Mouse (Mus musculus) granulocyte monocyte progenitor cell, adult 5-6 weeks (primary cell): ENCODE data around the gene Gnptab. TPM values are rescaled to one million over a fixed set of nuclear protein-coding genes. Genes with fewer than 3 reads are reported as not detected.
"Not testable (repeated sequence)": the region's sequence is repeated elsewhere in the genome, so short reads cannot be mapped to it uniquely, and the experiment has no call there.

ENCODE experiments used
- ATAC-seq: replicated peaks from 2 replicates; pipeline ENCODE4 v1.8.0; 2016; ENCODE audit warnings: mild to moderate bottlenecking, moderate TSS enrichment, inconsistent platforms; ENCODE audit not compliant: poor library complexity, severe bottlenecking
- total RNA-seq, 2 experiments: library from RNA; stranded (forward) in 1 of 2; stranded (reverse) in 1 of 2; fragments of 200-712, 200-1000 nt in 1 of 2; fragments of >200 nt in 1 of 2; fragmentation: Nextera tagmentation in 1 of 2; gene quantifications; 2 replicates each; pipeline ENCODE4 v1.2.3; 2014 to 2017

Gnptab gene
- total RNA-seq, 2 experiments from 2014 or later, result 62.9 to 85.2 TPM

DNA sequence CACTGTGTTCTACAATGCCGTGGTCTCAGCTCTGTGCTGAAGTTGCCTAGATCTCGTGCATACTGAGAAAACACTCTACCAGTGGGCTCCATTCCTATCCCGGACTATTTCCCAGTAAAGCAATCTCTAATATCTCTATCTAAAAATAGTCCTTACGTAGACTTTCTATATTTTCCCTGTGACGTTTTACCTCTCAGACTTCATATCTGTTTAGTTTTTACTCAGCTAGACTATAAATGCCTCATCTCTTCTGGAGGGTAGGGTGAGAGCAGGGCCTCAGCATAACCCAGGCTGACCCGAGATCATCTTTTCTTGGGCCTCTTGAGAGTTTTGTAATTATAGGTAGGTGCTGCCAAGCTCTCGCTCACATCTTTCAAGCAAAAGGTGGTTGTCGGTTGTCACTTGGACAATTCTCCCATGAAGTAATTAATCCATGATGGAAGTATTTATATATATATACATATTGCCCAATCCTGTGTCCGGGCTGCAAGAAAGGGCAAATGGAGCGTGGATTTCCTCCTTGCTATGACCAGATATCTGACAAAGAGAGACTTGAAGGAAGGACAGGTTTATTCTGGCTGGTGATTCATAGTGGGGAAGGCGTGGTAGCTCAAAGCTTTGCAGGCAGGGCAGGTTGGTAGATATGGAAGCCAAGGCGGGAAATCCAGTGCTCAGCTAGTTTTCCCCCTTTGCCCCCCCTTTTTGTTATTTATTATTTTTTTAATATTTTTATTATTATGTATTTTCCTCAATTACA lies 29.1 kb downstream of the Gnptab start:
- no peak for ATAC-seq

DNA sequence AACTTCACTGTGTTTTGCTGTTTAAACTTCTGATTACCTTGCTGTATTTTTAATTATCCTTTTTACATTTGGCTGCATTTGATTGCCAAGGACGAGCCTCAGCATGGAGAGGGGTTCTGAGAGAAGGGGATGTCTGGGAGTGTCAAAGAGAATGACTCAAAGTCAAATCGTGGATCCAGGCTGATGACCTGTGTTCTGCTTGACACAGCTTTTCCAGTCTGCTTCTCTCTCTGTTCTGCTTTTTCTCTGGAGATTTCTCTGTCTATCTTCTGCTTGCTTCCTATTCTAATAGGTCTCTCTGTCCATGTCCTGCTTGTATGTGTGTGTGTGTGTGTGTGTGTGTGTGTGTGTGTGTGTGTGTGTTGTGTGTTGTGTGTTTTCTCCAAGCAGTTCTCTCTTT lies 30.8 kb downstream of the Gnptab start:
- ATAC-seq, result peak; percentile 46

DNA sequence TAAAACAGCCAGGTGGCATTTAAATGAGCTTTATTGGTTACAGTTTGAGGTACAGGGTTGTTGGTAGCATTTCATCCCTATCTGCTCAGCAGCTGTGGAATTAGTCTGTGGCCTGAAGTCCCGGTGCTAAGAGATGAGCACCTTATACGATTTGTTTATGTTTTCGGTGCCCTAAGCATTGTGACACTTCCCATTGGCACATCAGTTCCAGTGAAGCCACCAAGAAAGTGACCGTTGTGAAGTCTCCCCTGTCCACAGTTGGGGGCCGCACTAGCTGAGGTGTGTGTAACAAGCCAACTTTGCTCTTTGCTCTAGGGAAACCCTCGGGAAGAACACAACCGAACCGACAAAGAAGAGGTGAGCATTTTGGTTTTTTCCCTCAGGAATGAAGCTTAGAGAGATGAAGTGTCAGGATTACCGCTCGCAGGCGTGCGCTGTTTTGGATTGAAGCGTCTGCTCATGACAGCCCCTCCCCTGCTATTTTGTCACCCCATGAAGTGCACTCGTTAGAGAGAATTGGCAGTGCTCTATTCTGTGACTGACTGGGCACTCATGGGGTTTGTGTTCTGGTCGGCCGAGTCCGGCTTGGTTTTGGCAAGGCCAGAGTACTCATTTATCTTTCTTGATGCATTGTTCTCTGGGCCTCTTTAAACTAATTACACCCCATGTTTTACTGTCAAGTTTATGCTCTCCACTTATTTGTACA lies 33.5 kb downstream of the Gnptab start:
- ATAC-seq, result peak; percentile 36

DNA sequence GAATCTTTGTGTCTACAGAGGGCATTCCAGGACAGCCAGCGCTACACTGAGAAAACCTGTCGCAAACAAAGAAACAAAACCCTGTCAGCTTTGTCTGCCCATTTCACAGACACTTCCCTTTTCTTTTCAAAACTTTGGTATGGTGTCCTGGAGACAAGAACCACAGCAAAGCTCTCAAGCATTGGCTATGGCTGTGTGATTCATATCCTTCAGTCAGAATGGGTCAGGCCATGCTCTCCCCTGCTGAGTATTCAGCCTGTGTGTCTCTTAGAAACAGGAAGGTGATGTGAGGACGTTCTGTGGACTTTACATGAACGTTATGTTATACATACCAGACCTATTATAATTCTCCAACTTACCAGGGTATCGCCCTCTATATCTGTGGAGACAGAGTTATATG lies 38.8 kb downstream of the Gnptab start:
- ATAC-seq, result peak; percentile 81

DNA sequence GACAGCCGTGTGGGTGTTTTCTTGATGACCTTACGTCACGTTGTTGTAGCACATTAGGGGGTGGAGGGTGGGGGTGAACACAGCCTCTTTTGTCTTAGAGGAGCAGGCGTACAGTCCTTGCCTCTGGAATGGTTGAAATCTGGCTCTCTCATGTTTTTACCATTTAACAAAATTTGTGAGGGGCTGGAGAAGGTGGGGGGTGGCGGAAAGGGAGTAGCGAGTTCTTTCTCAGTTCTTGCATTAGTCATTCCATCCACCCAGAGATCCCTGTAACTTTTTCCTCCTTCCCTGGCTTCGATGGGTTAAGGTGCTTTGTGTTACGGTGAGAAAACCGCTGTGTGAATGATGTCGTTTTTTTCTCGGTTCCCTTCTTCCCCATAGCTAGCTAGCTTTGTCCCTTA lies 41.2 kb downstream of the Gnptab start:
- ATAC-seq, result peak; percentile 17

DNA sequence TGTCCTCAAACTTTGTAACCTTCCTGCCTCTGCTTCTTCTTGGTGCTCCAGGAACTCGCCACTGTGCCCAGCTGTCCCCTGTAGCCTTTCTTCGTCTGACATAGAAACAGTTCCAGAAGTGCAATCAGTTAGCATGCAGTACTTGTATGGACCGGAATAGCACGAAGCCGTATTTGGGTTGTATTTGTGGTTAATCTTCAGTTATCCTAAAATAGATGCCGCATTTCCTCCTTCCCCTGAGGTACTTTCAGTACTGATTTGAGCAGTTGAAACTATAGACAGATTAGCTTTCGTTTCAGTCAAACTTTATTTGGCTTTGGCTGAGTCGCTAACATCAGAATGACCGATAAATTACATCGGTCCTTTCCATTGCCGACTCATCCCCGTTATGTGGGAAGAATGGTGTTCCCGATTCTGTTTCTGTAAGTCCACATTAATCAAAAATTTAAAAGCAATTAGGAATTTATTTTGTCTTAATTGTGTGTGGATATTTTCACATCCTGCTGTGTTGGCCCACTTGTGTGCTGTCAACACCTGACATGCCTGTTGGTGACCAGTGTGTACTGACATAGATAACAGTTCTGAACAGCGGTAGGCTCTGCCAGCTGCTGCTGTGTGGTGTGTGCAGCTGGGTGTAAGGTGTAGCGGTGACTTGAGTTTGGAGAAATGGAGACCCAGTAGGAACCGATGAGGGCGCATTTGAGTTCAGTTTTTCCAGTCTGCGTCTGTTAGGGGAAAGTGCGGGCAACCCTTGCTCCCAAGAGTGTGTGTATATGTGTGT lies 41.9 kb downstream of the Gnptab start:
- peak; percentile 54 for ATAC-seq

DNA sequence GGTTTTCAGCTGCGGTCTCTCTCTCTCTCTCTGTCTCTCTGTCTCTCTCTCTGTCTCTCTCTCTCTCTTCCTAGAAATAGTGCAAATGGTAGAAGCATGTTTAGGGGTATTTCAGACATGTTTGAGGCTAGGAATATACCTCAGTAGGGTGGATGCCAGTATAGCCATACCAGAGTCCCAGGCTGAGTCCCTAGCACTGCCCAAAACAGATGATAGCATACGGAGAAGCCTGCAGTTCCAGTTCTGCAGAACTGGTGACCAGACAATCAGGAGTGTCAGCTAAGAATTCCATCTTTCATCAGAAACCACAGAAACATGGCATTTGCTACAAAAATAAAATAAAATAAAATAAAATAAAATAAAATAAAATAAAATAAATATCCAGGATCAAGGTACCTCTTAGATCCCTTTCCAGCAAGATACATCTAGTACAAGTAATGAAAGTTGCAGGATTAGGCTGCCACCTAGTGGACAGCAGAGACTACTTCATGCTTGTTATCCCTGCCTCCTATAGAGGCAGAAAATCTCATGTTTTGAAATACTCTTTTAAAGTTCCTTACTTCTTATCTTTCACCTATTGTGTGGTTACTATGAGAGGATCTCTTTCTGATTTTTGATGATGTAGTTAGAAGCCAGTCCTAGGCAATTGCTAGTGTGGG lies 47.4 kb downstream of the Gnptab start:
- peak; percentile 73 for ATAC-seq

DNA sequence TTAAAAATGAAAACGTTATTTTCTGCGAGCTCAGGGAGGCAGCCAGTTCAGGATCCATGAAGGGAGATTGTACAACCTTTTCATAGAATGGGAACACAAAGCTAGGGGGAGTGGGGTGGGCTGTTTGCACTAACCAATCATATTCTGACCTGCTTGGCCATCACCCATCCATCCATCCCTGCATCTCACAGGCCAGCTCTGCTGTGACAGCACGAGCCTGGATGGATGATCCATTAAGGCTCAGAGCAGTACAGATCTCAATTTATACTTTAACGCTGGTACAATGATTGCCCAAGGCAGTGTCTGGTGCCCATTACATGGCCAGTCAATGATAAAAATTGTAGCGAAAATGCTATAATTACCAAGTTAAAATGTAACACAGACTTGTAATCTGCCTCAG lies 48.0 kb downstream of the Gnptab start:
- no peak for ATAC-seq

DNA sequence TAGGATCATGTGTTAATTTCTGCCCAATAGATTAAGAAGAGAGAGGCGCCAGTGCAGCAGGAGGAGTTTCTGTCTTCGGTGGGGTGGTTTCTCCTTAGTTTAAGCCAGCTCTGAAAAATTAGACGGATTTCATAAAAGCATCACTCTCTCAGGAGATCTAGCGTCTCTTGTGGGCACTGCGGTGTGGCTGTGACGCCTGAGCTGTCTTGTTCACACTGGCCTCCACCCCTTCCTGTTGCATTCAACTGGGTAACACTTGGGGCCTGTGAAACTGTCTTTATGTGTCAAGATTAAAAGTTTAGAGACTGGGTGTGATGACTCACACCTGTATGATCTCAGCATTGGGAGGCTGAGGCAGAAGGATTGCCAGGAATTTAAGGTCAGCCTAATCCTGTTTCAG lies 49.1 kb downstream of the Gnptab start:
- no peak for ATAC-seq

DNA sequence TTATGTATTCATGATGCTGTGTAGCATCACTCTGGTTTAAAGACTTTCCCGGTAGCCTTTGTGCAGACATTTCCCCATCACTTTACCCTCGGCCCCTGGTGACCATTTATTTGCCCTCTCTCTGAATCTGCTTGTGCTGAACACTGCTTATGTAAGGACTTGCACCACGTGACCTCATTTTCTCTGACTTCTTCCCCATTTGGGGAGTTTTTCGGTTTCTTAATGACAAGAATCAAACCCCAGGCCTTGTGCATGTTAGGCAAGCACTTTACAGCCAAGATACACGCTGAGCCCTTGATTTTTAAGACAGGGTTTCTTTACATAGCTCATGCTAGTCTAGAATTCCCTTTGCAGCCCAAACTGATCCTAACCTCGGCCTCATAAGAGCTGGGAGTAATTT lies 62.3 kb downstream of the Gnptab start:
- peak; percentile 88 for ATAC-seq

DNA sequence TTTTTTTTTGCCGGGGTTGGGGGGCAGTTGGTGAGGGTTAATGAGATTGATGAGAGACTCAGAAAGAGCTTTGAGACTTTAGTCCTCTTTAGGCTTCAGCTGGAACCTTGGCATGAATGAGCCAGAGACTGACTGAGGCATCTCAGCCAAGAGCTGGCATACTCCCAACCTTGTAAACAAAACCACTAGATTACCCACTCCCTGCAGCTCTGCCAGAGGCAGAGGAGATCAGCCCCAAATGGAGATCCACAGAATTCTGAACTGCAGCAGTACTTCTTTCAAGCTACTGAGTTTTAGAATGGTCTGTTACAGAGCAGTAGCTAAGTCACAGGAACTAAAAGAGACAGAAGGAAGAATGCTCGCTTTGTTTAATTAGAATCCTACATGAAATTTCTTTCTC lies 72.3 kb downstream of the Gnptab start:
- no peak for ATAC-seq

DNA sequence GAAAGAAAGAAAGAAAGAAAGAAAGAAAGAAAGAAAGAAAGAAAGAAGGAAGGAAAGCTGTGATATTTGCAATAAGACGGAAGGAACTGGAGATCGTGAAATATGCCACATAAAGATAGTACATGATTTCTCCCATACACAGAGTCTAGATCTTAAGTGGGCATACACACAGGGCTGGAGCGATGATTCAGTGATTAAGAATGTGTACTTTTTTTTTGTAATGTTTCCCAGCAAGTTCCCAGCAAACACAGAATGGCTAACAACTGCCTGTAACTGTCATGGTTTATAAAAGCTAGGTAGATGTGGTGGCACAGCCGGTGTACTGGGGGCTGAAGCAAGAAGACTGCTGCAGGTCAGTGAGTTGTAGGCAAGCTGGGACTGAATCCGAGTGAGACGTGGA lies 73.1 kb downstream of the Gnptab start:
- no peak for ATAC-seq

DNA sequence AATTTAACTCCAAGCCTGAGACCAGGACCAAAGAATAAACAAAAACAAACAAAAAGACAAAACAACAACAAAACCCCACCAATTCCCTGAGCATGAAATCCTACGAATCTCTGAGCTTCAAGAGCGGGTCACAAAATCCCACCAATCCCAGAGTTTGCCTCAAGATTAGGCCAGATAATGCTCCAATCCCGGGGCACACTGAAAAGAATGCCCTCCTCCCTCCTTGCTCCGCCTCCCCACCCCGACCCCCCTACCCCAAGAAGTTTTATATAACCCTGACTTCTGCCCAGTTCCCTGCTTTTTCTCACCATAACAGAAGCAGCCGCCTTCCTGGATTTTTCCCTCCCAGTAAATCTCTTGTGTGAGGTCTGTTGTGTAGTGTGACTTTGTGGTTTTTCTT lies 78.9 kb downstream of the Gnptab start:
- ATAC-seq, result no peak

DNA sequence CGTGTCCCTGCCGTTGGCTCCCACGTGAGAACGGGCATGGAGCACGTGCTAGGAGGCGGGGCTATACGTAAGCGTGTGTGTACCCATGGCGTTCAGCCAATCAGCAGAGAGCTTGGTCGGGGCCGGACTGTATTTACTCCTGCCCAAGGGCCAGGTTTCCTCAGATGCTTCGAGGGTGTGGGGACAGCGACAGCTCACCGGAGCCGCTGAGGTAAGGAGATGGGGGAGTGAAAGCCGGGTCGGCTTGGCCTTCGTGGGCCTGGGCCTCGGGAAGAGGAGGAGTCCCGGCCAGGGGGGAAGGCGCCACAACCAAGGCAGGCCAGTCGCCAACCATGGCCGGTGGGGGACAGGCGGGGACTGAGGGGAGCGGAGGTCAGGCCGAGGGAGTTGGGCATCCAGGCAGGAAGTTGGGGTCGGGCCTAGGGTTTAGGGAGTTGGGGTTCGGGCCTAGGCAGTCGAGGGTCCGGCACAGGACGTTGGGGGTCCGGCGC lies 80.6 kb downstream of the Gnptab start, which contains the start of gene Sycp3:
Gene Sycp3, plus strand, starts transcription at position 68 of the 491 bp plus-strand sequence.
- no peak for ATAC-seq

DNA sequence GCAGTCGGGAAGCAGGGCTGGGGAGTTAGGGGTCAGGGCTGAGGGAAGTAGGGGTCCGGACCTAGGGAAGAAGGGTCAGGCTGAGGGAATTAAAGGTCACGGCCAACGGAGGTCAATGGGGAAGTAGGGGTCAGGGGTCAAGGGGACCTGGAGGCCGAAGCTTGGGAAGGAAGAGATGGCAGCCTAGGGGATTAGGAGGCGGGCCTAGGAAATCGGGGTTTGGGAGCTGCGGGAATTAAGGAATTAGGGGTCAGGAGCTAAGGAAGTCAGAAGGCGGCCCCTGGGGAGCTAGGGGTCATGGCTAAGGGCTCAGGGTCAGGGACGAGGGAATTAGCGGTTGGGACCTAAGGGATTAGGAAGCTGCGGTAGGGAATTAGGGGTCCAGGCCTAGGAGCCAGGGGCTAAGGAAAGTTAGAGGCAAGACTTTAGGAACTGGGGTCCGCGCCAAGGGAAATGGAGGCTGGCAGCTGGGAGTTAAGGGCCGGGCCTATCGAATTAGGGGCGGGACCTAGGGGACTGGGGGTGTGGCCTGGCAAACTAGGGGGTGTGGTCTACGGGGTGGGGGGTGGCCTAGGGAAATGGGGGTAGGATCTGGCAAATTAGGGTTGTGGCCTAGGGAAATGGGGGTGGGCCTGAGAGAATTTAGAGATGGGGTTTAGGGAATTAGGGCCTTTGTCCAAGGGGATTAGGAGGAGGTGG lies 81.3 kb downstream of the Gnptab start:
- ATAC-seq, result no peak

DNA sequence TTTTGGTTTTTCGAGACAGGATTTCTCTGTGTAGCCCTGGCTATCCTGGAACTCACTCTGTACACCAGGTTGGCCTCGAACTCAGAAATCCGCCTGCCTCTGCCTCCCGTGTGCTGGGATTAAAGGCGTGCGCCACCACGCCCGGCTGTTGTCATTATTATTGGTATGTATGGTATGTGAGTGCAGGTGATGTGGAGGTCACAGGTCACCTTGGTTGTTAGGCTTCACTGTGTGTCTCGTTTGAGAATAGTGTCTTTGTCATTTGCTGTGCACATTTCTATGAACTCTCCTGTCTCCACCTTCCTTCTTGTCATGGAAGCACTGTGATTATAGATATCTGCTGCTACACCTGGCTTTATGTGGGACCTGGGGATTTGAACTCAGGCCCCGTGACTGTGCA lies 103.9 kb downstream of the Gnptab start:
- not testable (repeated sequence) for ATAC-seq

DNA sequence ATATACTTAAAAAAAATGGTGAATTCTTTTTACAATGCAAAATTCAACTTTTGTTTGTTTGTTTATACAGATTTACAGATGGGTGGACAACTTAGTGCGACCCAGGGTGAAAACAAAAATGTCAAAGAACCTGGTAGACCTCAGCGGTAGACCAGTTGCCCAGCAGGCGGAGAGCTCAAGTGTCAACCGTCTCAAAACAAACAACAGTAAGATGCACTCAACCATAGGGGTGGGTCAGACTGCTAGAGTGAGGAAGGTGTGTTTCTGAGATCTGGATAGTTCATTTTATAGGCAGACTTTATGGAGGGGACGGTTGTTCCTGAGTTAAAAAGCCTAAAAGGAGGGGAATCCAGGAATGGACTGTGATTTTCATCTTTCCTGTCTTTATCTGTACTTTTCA lies 109.7 kb downstream of the Gnptab start:
- no peak for ATAC-seq

DNA sequence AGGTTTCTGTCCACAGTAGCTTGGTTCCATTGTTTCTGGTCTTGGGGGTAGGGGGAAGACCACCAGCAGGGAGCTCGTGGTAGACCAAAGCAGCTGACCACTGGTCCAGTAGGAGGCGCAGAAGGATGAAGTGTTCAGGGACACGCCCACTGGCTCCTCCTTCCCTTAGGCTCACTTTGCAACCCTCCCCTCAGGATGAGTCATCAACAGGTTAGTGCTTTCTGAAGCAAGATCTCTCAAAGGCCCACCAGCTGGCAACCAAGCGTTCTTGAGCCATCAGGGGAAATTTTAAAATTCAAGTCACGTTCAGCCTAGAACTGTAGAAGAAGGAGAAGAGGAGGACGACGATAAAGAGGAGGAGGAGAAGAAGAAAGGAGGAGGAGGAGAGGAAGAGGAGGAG lies 112.7 kb downstream of the Gnptab start:
- peak; percentile 92 for ATAC-seq

DNA sequence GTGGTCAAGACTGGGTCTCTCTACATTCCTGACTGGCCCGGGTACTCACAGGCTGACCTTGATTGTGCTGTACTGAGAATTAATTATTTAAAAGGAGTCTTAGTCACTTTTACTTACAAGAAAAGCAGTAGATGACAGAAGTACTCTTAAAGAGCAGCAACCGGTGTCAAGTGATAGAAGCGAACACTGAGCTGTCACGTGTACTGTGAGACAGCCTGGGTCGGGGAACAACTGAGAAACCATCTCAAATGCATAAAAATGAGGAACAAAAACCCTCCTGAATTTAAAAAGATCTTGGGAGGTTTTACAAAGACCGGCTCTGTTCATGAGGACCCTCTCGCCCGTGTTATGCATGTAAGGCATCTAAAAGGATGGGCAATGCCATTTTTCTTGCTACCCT lies 113.7 kb downstream of the Gnptab start:
- peak; percentile 50 for ATAC-seq
